Mouse (Mus musculus): Measurements from ENCODE around the gene Iah1.

Iah1 gene

DNA sequence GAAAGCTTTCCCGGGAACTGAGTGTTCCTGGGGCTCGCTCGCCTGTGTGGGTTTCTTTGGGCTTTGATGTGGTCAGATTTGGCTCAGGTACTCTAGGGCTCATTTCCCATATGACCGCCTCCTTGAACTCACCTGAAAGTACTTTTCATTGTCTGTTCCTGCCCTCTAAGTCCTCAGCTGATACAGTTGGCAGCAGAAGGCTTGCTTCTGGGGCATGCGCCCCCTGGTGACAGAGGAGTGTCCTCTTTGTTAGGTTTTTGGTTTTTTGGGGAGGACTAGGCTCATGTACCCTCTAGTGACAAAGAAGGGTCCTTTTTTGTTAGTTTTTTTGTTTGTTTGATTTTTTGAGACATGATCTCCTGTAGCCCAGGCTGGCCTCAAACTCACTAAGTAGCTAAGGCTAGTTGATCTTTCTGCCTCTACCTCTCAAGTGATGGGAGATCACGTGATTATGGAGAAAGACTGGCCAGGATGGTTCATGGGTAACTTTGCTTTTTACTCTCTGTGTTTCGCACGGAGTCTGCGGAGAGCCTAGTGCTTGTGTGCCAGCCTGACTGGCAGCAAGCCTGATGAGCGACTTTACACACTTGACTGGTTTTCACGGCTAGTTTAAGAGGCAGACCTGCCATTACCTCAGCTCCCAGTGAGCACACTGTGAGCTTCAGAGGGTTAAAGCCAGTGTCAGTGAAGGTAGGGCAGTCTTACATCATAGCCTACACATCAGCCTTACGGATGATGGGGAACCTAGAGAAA is 2.1 kb downstream of the Iah1 start:
- DNase-seq (ENCODE audit: low spot score in 2 of 2): peak; percentile 55 to 79

DNA sequence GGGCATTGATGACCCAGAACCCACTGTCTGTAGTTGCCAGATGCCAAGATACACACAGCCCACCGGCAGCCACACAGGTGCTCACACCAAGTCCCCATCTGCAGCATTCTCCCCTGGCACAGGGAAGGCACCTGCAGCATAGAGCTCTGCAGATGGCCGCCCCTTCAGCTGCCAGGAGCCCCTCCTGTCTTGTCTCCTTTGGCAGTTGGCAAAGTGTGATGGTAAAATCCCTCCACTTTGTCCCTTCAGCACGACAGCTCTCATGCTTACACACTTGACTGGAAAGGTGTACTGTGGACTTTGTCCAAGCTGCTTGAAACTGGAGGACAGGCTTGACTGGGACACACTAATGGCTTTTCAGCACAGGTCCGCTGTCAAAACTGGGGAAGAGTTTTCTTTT is 4.1 kb downstream of the Iah1 start:
- DNase-seq (ENCODE audit: low spot score in 2 of 2): no peak

DNA sequence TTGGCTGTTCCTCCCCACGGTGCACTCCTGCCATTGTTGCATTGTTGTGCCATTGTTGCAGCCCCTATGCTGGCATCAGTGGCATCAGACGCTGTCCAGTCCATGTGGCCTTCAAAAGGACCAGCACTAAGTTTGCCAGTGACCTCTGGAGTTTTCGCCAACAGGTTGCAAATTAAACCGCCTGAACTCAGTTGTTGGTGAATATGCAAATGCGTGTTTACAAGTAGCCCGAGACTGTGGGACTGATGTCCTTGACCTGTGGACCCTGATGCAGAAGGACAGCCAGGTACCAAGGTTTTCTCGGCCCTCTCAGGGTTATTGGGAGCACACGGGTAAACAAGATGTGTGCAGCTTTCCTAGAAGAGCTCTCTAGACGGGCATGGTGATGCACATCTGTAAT is 5.0 kb downstream of the Iah1 start:
- DNase-seq (ENCODE audit: low spot score in 2 of 2): no peak

DNA sequence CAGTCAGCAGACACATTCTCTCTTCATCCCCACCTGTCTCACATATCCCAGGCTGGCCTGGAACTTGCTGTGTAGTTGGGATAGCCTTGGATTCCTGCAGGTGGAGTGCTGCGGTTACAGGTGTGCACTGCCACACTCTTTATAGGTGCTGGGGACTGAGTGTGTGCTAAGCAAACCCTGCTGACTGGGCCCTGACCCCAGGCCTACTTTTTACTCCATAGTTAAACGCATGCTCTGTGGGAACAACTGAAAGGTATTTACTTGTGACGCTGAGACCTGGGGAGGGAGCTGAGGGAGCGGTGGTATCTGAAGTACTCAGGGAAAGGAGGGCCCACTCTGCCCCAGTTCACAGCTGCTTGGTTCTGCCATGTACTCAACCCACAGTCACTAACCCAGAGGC is 6.1 kb downstream of the Iah1 start:
- no peak for DNase-seq (ENCODE audit: low spot score in 2 of 2)

DNA sequence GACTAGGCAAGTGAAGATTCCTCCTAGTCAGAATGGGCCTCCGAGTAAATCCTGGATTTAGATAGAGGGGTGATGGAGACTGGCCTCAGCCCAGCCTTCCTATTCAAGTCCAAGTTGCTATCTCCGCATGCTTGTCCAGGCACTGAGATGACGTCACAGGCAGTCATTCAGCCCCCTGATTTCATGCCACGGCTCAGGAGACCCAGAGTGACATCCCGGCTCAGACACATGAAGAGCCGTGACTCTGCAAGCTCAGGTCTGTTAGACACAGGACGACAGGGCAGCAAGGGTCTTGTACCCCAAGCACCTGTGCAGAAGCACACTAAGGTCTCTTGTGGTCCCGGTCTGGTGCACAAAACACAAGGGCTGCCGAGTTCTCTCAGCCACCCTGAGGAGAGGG is 6.7 kb downstream of the Iah1 start:
- no peak for DNase-seq (ENCODE audit: low spot score in 2 of 2)

DNA sequence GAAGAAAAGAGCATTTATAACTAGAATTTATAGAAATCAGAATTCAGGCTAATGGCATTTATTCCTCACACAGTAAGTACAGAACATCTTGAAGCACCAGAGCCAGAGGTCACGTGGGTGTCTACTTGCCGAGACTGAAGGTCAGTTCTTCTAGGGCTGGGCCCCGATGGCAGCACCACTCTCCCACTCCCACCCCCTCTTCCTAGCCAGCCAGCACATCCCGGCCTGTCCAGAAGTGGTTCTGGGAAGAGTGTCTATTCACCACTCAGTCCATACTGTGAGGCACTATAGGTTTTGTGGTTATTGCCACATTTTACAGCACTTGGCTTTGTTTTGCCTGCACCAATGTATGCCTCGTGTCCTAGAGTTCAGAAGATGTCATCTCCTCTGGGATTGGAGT is 7.9 kb downstream of the Iah1 start:
- no peak for DNase-seq (ENCODE audit: low spot score in 2 of 2)

DNA sequence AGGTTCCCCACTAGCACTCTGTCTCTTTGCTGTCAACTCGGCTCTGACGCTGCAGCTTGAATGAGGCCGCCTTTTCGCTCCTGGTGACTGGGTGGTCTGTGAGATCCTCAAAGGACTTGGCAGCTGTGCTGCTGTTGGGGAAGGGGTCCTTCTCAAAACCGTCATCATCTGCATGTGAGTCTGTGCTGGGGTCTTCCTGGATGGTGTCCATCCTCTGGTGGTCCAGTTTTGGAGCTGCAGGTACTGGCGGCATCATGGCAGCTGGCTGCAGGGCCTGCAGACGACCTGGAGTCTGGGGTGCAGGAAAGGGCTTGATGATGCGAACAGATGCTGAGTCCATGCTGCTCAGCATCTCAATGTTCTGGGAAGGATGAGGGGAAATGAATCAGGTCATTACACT is 9.1 kb downstream of the Iah1 start:
- DNase-seq (ENCODE audit: low spot score in 2 of 2): no peak

DNA sequence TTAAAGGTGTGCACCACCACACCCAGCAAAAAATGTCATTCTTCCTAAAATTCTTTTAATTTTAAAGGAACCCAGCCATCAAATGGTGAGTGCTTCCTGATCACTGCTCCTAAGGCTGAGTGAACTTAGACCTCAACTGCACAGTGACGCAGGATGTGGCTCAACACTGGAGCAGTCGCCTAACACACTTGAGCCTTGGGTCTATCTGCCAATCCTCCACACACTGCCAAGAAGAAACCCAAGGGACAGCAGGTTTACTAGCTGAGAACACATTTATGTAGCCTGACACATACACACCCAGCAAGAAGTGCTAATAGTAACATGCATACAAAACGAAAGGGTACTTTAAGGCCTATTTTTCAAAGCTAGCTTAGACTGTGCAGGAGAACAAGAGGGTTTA is 10.1 kb downstream of the Iah1 start:
- DNase-seq (ENCODE audit: low spot score in 2 of 2): no peak

DNA sequence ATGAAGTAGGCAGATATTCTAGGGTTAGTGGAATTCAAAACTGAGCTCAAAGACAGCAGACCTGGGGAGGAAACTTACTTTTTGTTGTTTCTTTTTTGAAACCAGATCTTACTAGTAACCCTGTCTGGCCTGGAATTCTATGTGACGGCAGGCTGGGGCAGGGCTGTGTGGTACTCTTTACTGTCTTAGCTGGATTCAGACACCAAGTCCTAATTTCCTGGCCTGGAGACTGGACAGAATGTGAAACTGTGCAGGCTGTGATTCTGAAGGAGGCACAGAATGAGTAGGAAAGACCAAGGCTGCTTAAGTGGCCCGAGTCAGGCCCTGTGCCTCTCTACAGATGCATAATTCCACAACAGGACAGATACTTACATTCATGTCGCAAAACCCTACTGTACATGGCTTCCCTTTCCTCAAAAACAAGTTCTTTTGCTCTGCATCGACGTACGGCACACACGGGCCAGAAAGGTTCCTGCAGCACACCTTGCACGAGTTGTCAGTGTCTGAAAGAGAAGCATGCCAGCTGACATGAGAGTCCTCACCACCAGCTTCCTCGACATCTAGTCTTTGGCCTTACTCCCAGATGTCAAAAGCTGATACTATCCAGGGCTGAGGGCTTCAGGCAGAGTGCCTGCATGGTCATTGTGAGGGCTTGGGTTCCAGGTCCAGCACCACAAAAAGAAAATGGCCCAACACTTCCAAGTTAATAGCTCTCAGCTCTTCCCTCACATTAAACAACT is 13.6 kb downstream of the Iah1 start:
- DNase-seq (ENCODE audit: low spot score in 2 of 2): no peak

DNA sequence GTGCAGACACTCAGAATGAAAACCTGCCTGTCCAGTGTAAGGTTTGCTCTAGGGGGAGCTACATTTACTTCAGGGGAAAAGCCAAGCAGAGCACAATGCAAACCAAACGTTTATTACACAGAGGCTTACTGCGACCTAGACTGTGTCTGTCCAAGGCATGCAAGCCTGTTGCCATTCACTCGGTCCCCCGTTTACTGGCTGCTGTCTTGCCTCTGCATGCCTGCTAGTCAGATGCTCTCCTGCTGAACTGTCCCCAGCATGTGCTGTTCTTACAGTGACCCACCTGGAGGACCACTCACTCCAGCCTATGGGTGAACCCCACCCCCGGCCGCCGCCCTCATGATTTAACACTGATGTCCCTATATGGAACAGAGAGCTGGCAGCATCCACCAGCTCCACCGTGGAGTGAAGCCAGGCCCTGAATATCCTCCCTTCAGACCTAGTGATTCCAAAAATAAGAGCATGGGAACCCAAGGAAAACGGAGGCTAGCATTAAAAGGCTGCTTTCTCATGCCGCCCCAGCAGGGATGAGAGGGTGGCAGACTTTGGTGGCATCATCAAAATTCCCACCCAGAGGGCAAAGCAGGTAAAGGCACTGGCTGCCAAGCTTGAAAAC is 14.9 kb downstream of the Iah1 start:
- peak; percentile 64 to 71 for DNase-seq (ENCODE audit: low spot score in 2 of 2)

DNA sequence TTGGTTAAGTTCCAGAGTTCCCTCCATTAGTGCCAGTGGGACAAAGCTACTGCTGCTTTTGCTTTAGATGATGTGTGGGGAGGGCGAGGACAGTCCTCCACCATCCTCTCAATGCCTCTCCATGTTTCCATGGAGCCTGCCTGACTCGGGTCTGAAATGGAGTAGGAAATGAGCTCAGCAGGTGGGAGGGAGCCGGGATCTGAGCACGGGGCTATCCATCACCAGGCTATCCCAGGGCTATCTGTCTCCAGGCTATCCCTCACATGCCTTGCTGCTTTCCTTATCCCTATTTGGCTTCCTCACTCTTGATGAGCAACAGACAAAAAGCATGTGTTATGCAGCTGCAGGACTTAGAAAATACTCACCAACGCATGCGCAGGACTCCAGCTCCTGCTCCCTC is 15.5 kb downstream of the Iah1 start:
- no peak for DNase-seq (ENCODE audit: low spot score in 2 of 2)

DNA sequence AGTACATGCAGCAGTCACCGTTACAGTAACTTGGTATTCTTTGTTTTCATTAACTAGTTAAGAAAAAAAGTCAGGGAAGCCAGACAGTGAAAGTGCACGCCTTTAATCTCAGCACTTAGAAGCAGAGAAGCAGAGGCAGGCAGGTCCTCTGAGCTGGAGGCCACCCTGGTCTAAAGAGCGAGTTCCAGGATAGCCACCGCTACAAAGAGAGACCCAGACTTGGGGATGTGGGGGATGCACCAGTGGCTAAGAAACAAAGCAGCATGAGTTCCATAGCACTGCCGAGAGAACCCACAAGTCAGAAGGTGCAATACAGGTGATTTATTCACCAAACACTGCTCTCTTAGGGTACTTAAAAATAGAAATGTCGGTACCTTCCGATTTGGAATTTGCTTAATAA is 16.8 kb downstream of the Iah1 start:
- DNase-seq (ENCODE audit: low spot score in 2 of 2): no peak

DNA sequence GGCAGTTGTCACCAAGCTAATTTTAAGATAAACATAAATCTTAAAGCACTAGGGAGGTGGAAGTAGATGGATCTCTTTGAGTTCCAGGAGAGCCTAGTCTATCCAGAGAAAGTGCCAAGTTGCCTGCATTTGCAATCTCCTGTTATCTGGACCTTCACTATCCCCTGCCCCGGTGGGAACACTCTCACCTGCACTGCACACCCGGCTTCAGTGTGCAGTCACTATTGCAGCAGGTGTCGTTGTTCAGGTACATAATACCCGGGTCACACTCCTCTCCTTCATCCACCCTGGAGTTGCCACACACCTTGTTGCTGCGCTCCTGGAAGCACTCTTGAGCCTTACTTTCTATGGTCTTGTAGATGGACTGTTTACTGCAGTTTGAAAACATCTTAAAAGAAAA is 17.6 kb downstream of the Iah1 start:
- no peak for DNase-seq (ENCODE audit: low spot score in 2 of 2)

DNA sequence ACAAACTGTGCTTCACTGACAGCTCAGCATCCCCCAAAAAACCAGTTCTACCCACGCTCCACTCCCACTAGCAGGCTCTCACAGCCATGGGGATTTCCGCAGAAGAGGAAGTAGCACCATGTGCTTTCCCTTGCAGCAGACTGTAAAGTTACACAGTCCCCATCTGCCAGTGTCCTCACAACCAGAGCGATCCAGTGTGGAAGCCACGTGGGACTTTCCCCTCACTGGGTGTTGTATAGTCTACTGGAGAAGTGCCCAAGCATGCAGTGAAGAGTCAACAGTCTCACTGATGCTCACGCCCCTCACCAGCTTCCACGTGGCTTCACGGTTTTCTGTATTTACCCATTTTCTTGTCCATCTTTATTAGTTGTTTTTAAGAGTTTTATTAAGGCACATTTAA is 19.7 kb downstream of the Iah1 start:
- peak; percentile 64 to 79 for DNase-seq (ENCODE audit: low spot score in 2 of 2)

DNA sequence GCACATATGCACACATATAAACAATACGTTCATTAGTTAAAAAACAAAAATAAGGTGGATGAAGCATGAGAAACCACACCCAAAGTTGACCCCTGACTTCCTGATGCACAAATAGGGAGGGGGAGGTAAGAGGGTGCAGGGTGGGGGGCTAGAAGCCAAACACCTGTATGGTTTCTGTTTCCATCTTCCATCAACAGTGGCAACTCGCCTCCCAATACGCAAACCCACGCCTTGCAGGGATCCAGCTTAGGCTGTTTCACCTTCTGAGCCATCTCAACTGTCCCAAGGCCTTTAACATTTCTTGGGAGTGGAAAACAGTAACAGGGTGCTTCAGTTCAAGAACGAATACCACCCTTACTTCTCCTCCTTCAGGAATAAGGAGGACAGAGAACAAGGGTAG is 21.0 kb downstream of the Iah1 start:
- no peak for DNase-seq (ENCODE audit: low spot score in 2 of 2)

DNA sequence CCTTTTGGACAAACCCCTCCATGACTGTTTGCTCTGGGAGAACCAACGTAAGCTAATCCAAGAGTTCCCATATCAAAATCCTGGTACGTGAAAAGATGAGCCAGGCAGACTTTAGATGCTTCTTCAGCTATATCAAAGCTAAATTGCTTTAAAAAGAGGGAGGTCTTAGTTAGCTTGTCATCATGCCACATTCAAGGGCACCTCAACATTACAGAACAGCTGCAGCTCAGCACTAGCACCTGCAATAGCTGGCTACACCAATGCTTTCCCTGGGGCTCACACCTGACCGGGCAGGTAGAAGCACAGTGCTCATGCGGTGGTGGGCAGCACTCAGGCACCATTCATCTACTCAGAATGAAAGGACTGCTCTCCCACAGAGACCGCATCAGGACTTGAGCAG is 24.5 kb downstream of the Iah1 start:
- DNase-seq (ENCODE audit: low spot score in 2 of 2): no peak

DNA sequence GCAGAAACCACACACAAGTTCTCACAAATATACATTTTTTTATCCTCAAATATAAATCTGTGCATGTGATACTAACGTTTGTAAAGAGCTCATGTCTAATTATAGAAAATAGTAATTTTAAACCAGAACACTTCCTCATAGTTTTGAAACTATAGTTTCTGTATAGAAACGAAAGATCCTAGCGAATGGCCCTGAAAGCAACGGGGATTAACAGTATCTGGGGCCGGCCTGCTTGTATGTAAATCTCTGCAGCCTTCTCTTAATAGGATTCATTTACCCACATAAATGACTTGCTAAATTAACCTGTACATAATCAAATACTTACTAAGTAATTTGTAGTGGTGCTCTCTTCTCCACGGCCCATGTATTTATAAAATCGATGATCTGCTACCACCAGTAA is 30.8 kb downstream of the Iah1 start:
- no peak for DNase-seq (ENCODE audit: low spot score in 2 of 2)

DNA sequence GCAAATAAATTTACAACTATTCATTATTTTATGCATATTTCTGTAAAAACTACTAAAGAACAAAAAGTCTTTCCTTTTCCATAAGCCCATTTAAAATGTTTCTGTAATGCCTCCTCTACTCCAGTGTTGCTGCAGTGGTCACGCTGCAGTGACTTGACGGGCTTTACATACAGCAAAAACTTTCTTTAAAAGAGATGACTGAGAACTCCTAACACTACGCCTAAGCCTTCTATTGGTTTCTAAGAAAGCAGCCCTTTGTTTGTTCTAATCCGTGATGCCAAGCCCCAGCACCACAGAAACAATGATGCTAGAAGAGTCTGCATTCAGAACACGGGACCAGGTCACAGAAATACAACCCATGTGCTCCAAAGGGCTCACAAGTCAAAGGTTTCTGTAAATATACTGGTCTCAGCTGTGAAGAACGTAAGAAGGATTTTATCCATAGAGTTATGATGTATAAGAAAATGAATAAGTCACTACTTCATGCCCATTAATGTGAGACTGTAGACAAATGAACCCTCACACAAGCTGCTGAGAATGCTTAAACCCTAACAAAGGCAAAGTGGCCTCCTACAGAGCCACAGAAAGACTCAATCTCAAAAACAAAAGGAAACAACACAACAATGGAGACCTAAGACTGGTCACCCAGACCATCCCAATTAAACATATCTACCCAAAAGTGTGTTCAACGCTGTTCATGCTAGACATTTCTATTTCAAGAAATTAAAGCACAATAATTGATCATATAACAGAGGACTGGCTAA is 34.1 kb downstream of the Iah1 start:
- no peak for DNase-seq (ENCODE audit: low spot score in 2 of 2)

DNA sequence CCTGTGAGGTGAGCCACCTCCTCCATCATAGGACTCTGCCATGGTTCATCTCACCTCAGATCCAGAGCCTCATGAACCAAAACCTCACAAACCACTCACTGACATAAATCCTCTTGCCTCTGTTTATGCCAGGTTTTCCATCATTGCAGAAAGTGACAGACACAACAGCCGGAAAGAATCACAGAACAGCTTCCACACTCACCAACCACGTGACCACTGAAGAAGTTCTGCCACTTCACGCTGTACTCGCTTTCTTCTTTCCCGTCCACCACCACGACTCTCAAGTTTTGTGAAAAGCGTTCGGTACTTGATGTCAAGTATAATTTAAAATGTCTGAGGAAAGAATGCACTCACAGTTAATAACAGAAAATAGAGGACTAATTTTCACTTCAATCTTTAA is 37.5 kb downstream of the Iah1 start:
- DNase-seq (ENCODE audit: low spot score in 2 of 2): no peak

DNA sequence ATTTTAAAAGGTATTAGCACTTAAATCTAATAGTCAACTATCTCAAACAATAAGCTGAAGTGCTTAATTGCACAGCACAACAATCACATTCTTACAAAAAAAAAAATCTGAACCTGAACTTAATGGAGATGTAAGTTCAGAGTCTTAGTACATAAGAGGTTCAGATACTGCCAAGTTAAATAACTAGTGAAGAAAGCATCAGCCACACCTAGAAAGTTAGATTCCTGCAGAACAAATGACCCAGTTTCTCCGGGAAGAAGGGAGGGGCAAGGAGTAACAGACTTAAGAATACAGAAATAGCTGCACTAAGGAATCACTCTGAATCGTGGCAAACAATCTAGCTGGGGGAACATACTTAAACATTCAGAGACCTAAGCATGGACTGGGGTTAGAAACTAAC is 46.5 kb downstream of the Iah1 start:
- no peak for DNase-seq (ENCODE audit: low spot score in 2 of 2)

DNA sequence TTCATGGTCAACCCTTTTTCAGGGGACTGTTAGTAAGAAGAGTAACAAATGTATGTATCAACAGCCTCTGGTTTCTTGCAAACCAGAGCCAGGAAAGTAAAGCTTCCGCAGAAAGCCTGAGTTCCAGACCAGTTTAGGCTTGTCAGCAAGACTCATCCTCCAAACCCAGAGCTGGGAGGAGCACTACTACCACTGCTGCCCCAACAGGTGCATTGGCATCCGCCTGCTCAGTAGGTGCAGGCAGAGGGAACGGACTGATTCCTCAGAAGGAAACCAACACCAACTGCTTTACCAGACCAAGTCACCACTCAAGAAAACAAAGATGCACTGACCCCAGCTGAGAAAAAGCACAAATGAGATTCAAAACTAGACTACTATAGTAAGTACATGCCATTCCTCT is 47.0 kb downstream of the Iah1 start:
- DNase-seq (ENCODE audit: low spot score in 2 of 2): no peak

DNA sequence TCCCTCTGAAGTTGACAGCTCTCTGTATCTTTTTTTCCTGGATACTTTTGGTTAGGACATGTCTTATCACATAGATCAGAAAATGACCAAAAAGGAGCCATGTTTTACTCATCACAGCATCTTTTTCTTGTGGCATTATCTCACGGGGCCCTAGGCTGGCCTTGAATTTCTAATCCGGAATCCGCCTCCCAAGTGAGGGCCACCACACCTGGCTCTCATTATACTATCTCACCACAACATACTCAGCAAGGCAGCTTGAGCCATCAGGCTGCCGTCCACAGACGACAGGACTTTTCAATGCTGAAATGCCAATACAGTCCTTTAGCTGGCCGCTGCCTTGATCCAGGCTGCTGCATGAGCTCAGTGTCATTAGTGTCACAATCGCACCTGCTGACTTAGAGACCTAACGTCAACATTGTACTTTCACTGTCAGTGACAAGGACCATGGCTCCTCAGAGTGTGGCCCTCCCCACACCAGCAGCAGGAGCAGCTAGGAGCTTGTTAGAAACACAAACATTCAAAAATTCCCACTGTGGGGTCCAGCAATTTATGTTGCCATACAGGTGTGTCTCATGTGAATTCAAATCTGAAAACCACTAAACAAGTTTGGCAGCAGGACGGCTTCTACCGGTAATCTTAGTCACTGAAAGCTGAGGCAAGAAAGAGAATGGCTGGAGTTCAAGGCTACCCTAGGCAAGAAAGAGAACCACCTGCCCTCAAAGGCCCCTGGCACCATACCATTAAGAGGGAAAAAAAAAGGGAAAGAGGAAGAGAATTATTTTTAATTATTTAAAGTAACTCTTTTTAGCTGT is 48.6 kb downstream of the Iah1 start:
- no peak for DNase-seq (ENCODE audit: low spot score in 2 of 2)

All from right cerebral cortex, postnatal 10 days (tissue).